Mouse (Mus musculus) midbrain, embryonic 15.5 days (tissue): Measurements from ENCODE around the gene Slc45a1. TPM values are rescaled to one million over a fixed set of nuclear protein-coding genes. Genes with fewer than 3 reads are reported as not detected.

ENCODE experiments used
- ATAC-seq: fragments of 200-750 bp; cut with Nextera tagmentation; replicated peaks from 2 replicates; pipeline ENCODE4 v1.8.0; 2017; ENCODE audit warnings: moderate TSS enrichment
- H3K27ac ChIP-seq: fragments of 300-500 bp; sonication (generic); 2 replicates; pipeline ENCODE4 v1.5.1; 2015; ENCODE audit warnings: mild to moderate bottlenecking, inconsistent platforms
- H3K27me3 ChIP-seq: fragments of 300-500 bp; sonication (generic); replicated peaks from 2 replicates; pipeline ENCODE4 v1.6.1; 2015; ENCODE audit warnings: inconsistent platforms
- H3K36me3 ChIP-seq: fragments of 300-500 bp; sonication (generic); replicated peaks from 2 replicates; pipeline ENCODE4 v1.6.1; 2015; ENCODE audit warnings: inconsistent platforms
- H3K4me1 ChIP-seq: fragments of 300-500 bp; sonication (generic); 2 replicates; pipeline ENCODE4 v1.6.1; 2015; ENCODE audit warnings: inconsistent platforms
- H3K4me2 ChIP-seq: fragments of 300-500 bp; sonication (generic); 2 replicates; pipeline ENCODE4 v1.6.1; 2015; ENCODE audit warnings: inconsistent platforms, mild to moderate bottlenecking, moderate library complexity
- H3K4me3 ChIP-seq: fragments of 300-500 bp; sonication (generic); 2 replicates; pipeline ENCODE4 v1.5.1; 2015; ENCODE audit warnings: mild to moderate bottlenecking, inconsistent platforms
- H3K9ac ChIP-seq: fragments of 300-500 bp; sonication (generic); 2 replicates; pipeline ENCODE4 v1.6.1; 2015; ENCODE audit warnings: mild to moderate bottlenecking, inconsistent platforms
- H3K9me3 ChIP-seq: fragments of 300-500 bp; sonication (generic); 2 replicates; pipeline ENCODE4 v1.6.1; 2016; ENCODE audit warnings: inconsistent platforms
- WGBS: fragments of 180-500 bp; shearing (Covaris S2); methylation state at CpG from one replicate; pipeline ENCODE4 v1.1.7; 2015; ENCODE audit warnings: mixed read lengths; 5-methylcytosine and 5-hydroxymethylcytosine counted together
- polyA plus RNA-seq: library from polyadenylated mRNA; unstranded; fragments of >200 nt; fragmentation: Nextera tagmentation; extraction: Ambion mirVana; gene quantifications from 2 replicates; pipeline ENCODE4 v1.2.1, GENCODE M21; 2015

Gene Slc45a1
- polyA plus RNA-seq, 1 experiment from 2014 or later, result 38.0 TPM

- no peak overlapping the region for H3K4me3 ChIP-seq
- no peak overlapping the region for H3K9ac ChIP-seq
- ATAC-seq, result peak; percentile 50; the same call in 1 of the 2 replicates
- H3K27ac ChIP-seq, result peak overlapping the region; percentile 76
- no peaks in the 10 kb centered on the region for H3K9me3 ChIP-seq
- H3K4me1 ChIP-seq, result peaks cover 58% of the 10 kb centered on the region
- peak overlapping the region; percentile 9; the same call in 1 of the 2 replicates for H3K4me2 ChIP-seq
- no peaks in the 10 kb centered on the region for H3K27me3 ChIP-seq
- 35% methylated on average over 3 of the region's 3 CpGs for WGBS
- no peaks in the 10 kb centered on the region for H3K36me3 ChIP-seq
These were observed 68.2 kb downstream of the Slc45a1 start for GRCm38 (mm10) chr4:150583777-150584135.

- Histone ChIP-seq H3K27me3 (no peaks in the 10 kb centered on the region), H3K27ac (peak overlapping the region; percentile 76), H3K4me3 (no peak overlapping the region), H3K36me3 (no peaks in the 10 kb centered on the region), H3K4me2 (peak overlapping the region; percentile 9; the same call in 1 of the 2 replicates), H3K9me3 (no peaks in the 10 kb centered on the region), H3K9ac (no peak overlapping the region), H3K4me1 (peaks cover 57% of the 10 kb centered on the region)
- ATAC-seq, result peak; percentile 72
- 23% methylated on average over 13 of the region's 13 CpGs for WGBS
These were observed 68.8 kb downstream of the Slc45a1 start for GRCm38 (mm10) chr4:150582966-150583776.

GRCm38 (mm10) chr4:150581931-150582723, 69.8 kb downstream of the Slc45a1 start:
- 67% methylated on average over 10 of the region's 10 CpGs for WGBS
- Histone ChIP-seq H3K27ac (peak overlapping the region; percentile 76; the same call in 1 of the 2 replicates), H3K27me3 (no peaks in the 10 kb centered on the region), H3K9me3 (no peaks in the 10 kb centered on the region), H3K9ac (no peak overlapping the region), H3K4me3 (no peak overlapping the region), H3K4me2 (no peak overlapping the region), H3K36me3 (no peaks in the 10 kb centered on the region), H3K4me1 (peaks cover 48% of the 10 kb centered on the region)
- ATAC-seq, result no peak

Other genes with a start within 250 kb of the Slc45a1 start
- gene Errfi1, start 201.7 kb upstream of the Slc45a1 start, polyA plus RNA-seq, result 25.6 and 26.4 TPM in 2 replicates